Mouse (Mus musculus): ENCODE data around the gene Fgb. TPM values are rescaled to one million over a fixed set of nuclear protein-coding genes. Genes with fewer than 3 reads are reported as not detected.

Gene Fgb
- polyA plus RNA-seq, 1 experiment = not detected

DNA sequence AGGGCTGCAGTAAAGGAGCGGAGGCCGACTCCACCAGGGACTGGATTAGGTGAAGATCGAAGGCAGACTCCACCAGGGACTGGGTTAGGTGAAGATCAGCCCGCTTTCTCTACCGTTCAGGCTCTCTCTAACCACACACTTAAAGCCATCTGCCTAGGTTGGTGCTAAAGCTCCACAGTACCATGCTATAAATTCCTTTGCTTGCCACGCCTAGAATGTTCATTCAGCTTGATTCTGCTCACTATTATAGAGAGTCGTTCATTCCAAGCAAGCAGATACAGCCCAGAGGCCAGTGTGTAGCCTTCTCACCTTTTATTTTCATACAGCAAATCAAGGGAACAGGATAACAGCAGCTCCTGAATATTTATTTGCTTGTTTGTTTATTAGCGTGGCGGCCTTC is 49.7 kb downstream of the Fgb start:
- Histone ChIP-seq H3K27me3 (ENCODE audit: control insufficient read depth, insufficient read depth, insufficient read length) (peaks cover 11% of the 10 kb centered on the region), H3ac (ENCODE audit: control insufficient read depth, insufficient read length) (no peak overlapping the region), H3K79me2 (ENCODE audit: control insufficient read depth, insufficient read depth) (no peaks in the 10 kb centered on the region), H3K4me2 (ENCODE audit: low read depth) (no peak overlapping the region), H3K36me3 (ENCODE audit: control insufficient read depth, insufficient read depth) (no peaks in the 10 kb centered on the region), H3K4me3 (no peak overlapping the region)
- no peak for TF ChIP-seq CEBPB (IDR thresholded peaks at IDR 0.05; ENCODE audit: insufficient read depth, poor library complexity, severe bottlenecking)
- TF ChIP-seq MYOD1 (IDR thresholded peaks at IDR 0.05; ENCODE audit: control insufficient read depth in 1 of 3, insufficient read length in 2 of 3, low read depth in 2 of 3) = no peak
- TF ChIP-seq E2F4 (IDR thresholded peaks at IDR 0.05; ENCODE audit: insufficient read depth) = no peak
- no peak for TF ChIP-seq REST (IDR thresholded peaks at IDR 0.05; ENCODE audit: insufficient read depth, insufficient read length)
- TF ChIP-seq POLR2A (IDR thresholded peaks at IDR 0.05; ENCODE audit: insufficient read length, low read depth) = no peak
- TF ChIP-seq USF1 (IDR thresholded peaks at IDR 0.05; ENCODE audit: low read depth) = no peak
- TF ChIP-seq MAX (IDR thresholded peaks at IDR 0.05; ENCODE audit: low read depth) = no peak
- no peak for TF ChIP-seq TCF12 (IDR thresholded peaks at IDR 0.05; ENCODE audit: insufficient read depth, poor library complexity, severe bottlenecking)
- TF ChIP-seq TCF3 (IDR thresholded peaks at IDR 0.05; ENCODE audit: insufficient read length, low read depth) = no peak

DNA sequence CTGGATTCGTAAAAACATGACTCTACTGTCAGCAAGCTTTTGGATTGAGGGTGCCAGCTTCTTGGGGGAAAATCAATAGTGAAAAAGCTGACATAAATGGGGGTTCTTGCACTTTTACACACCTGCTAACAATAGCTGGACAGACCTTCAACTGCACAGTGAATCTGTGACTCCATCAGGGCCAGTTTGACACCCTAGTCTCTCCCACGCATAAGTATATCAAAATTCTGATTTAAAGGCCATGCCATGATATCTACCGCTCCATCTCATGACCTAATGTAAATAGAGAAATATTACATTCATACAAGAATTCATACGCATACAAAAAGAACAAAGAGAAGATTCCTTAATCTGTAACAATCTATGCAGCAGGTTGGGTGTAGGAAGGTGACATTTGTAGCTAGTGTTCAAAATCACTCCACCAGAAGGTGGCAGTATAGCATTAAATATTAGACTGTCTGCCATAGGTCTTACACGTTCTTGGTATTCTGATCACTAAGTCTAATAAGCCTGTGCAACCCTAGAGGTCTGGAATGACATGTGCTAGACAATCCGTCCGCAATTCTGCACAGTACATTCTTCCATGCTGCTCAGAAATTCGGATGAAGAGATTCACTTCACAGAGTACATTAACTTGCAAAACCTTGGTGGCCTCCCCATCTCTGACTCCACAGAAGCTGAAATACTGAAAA is 50.7 kb downstream of the Fgb start:
- no peaks in the 10 kb centered on the region for H3K36me3 ChIP-seq (ENCODE audit: control insufficient read depth, insufficient read depth)
- peaks cover 15% of the 10 kb centered on the region for H3K27me3 ChIP-seq (ENCODE audit: control insufficient read depth, insufficient read depth, insufficient read length)
- no peak overlapping the region for H3K4me2 ChIP-seq (ENCODE audit: low read depth)
- no peaks in the 10 kb centered on the region for H3K79me2 ChIP-seq (ENCODE audit: control insufficient read depth, insufficient read depth)
- H3K4me3 ChIP-seq = no peak overlapping the region
- no peak overlapping the region for H3ac ChIP-seq (ENCODE audit: control insufficient read depth, insufficient read length)
- TF ChIP-seq SRF (IDR thresholded peaks at IDR 0.05; ENCODE audit: control insufficient read depth, insufficient read length, low read depth) = no peak
- TF ChIP-seq MAX (IDR thresholded peaks at IDR 0.05; ENCODE audit: low read depth) = no peak
- TF ChIP-seq MYOG (IDR thresholded peaks at IDR 0.05; ENCODE audit: control insufficient read depth in 1 of 3, insufficient read depth in 1 of 3, insufficient read length in 2 of 3, low read depth in 2 of 3) = no peak
- no peak for TF ChIP-seq TCF12 (IDR thresholded peaks at IDR 0.05; ENCODE audit: insufficient read depth, poor library complexity, severe bottlenecking)
- TF ChIP-seq POLR2A (IDR thresholded peaks at IDR 0.05; ENCODE audit: insufficient read length, low read depth) = no peak
- TF ChIP-seq REST (IDR thresholded peaks at IDR 0.05; ENCODE audit: insufficient read depth, insufficient read length) = no peak
- TF ChIP-seq E2F4 (IDR thresholded peaks at IDR 0.05; ENCODE audit: insufficient read depth) = no peak

DNA sequence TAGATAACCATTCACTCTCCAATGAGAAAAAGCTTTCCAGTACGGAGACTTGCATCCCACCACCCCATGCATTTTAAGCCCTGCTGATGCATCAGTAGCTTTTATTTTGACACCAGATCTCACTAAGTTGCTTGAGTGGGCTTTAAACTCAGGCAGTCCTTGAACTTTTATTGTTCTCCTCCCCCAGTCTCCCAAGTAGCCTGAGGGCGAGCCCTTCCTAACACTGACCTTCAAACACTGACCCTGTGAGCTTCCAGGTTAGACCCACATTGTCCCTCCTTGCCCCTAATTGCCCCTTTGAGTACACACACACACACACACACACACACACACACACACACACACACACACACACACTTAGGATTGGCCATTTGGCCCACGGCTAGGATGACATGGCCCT is 53.0 kb downstream of the Fgb start:
- Histone ChIP-seq H3K4me3 (no peak overlapping the region), H3K4me2 (ENCODE audit: low read depth) (no peak overlapping the region), H3ac (ENCODE audit: control insufficient read depth, insufficient read length) (no peak overlapping the region), H3K27me3 (ENCODE audit: control insufficient read depth, insufficient read depth, insufficient read length) (peaks cover 17% of the 10 kb centered on the region), H3K36me3 (ENCODE audit: control insufficient read depth, insufficient read depth) (no peaks in the 10 kb centered on the region), H3K79me2 (ENCODE audit: control insufficient read depth, insufficient read depth) (no peaks in the 10 kb centered on the region)
- no peak for TF ChIP-seq MAX (IDR thresholded peaks at IDR 0.05; ENCODE audit: low read depth)
- no peak for TF ChIP-seq REST (IDR thresholded peaks at IDR 0.05; ENCODE audit: insufficient read depth, insufficient read length)
- TF ChIP-seq TCF3 (IDR thresholded peaks at IDR 0.05; ENCODE audit: insufficient read length, low read depth) = no peak
- no peak for TF ChIP-seq CEBPB (IDR thresholded peaks at IDR 0.05; ENCODE audit: insufficient read depth, poor library complexity, severe bottlenecking)
- no peak for TF ChIP-seq SRF (IDR thresholded peaks at IDR 0.05; ENCODE audit: control insufficient read depth, insufficient read length, low read depth)
- TF ChIP-seq MYOG (IDR thresholded peaks at IDR 0.05; ENCODE audit: control insufficient read depth in 1 of 3, insufficient read depth in 1 of 3, insufficient read length in 2 of 3, low read depth in 2 of 3) = no peak

DNA sequence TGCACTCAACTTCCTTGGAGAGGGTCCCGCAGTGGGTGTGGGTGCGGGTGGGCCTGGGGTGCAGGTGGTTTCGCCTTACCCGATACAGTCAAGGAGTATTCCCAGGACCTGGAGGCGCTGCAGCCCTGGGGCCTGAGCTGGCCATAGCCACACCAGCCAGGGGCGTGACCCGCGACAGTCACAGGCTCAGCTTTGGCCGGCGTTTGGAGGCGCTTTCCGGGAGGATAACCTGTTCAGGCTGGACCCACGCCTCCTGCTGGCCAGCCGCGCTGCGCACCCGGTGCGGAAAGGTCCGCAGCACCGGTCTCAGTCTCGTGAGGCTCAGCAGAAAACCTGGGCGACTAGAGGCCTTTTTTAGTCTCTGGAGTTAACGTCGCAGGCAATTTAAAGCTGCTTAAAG is 54.3 kb downstream of the Fgb start:
- H3K36me3 ChIP-seq (ENCODE audit: control insufficient read depth, insufficient read depth) = no peaks in the 10 kb centered on the region
- H3K4me3 ChIP-seq = no peak overlapping the region
- H3K4me2 ChIP-seq (ENCODE audit: low read depth) = no peak overlapping the region
- TF ChIP-seq POLR2AphosphoS2 (IDR thresholded peaks at IDR 0.05; ENCODE audit: insufficient read length, low read depth) (no peak), USF1 (IDR thresholded peaks at IDR 0.05; ENCODE audit: low read depth) (no peak), TCF3 (IDR thresholded peaks at IDR 0.05; ENCODE audit: insufficient read length, low read depth) (no peak), REST (IDR thresholded peaks at IDR 0.05; ENCODE audit: insufficient read depth, insufficient read length) (no peak), MYOD1 (IDR thresholded peaks at IDR 0.05; ENCODE audit: control insufficient read depth in 1 of 3, insufficient read length in 2 of 3, low read depth in 2 of 3) (no peak), TCF12 (IDR thresholded peaks at IDR 0.05; ENCODE audit: insufficient read depth, poor library complexity, severe bottlenecking) (no peak), SRF (IDR thresholded peaks at IDR 0.05; ENCODE audit: control insufficient read depth, insufficient read length, low read depth) (no peak), POLR2A (IDR thresholded peaks at IDR 0.05; ENCODE audit: insufficient read length, low read depth) (no peak), E2F4 (IDR thresholded peaks at IDR 0.05; ENCODE audit: insufficient read depth) (no peak), MYOG (IDR thresholded peaks at IDR 0.05; ENCODE audit: control insufficient read depth in 1 of 3, insufficient read depth in 1 of 3, insufficient read length in 2 of 3, low read depth in 2 of 3) (no peak), CEBPB (IDR thresholded peaks at IDR 0.05; ENCODE audit: insufficient read depth, poor library complexity, severe bottlenecking) (no peak), MAX (IDR thresholded peaks at IDR 0.05; ENCODE audit: low read depth) (no peak)
- peaks cover 17% of the 10 kb centered on the region for H3K27me3 ChIP-seq (ENCODE audit: control insufficient read depth, insufficient read depth, insufficient read length)
- no peak overlapping the region for H3ac ChIP-seq (ENCODE audit: control insufficient read depth, insufficient read length)
- no peaks in the 10 kb centered on the region for H3K79me2 ChIP-seq (ENCODE audit: control insufficient read depth, insufficient read depth)

DNA sequence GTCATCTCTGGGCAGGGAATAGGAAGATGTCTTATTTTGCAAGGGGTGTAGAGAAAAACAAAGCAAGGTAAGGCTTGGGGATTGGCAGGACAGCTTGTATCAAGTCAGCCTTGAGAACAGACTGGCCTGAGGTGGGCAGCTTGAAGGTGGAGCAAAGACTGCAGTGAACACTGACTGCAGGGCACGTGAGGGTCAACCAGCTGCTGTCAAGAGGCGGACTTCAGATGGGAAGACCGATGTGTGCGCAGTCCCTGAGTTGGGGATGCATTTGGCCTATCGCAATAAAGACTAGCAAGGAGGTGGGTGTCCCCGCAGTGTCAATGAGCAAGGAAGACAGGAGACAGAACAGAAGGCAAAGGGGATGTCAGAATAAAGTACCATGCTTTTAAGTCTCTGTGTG is 56.7 kb downstream of the Fgb start:
- Histone ChIP-seq H3K27me3 (ENCODE audit: control insufficient read depth, insufficient read depth, insufficient read length) (peaks cover 17% of the 10 kb centered on the region), H3ac (ENCODE audit: control insufficient read depth, insufficient read length) (no peak overlapping the region), H3K4me2 (ENCODE audit: low read depth) (no peak overlapping the region)

More for the DNA sequence above, 56.7 kb downstream of the Fgb start:
- Histone ChIP-seq H3K79me2 (ENCODE audit: control insufficient read depth, insufficient read depth) (no peaks in the 10 kb centered on the region), H3K4me3 (no peak overlapping the region), H3K36me3 (ENCODE audit: control insufficient read depth, insufficient read depth) (no peaks in the 10 kb centered on the region)
- TF ChIP-seq MAX (IDR thresholded peaks at IDR 0.05; ENCODE audit: low read depth) (no peak), USF1 (IDR thresholded peaks at IDR 0.05; ENCODE audit: low read depth) (no peak), TCF3 (IDR thresholded peaks at IDR 0.05; ENCODE audit: insufficient read length, low read depth) (no peak), MYOG (IDR thresholded peaks at IDR 0.05; ENCODE audit: control insufficient read depth in 1 of 3, insufficient read depth in 1 of 3, insufficient read length in 2 of 3, low read depth in 2 of 3) (no peak), POLR2A (IDR thresholded peaks at IDR 0.05; ENCODE audit: insufficient read length, low read depth) (no peak), REST (IDR thresholded peaks at IDR 0.05; ENCODE audit: insufficient read depth, insufficient read length) (no peak), MYOD1 (IDR thresholded peaks at IDR 0.05; ENCODE audit: control insufficient read depth in 1 of 3, insufficient read length in 2 of 3, low read depth in 2 of 3) (no peak), CEBPB (IDR thresholded peaks at IDR 0.05; ENCODE audit: insufficient read depth, poor library complexity, severe bottlenecking) (no peak), SRF (IDR thresholded peaks at IDR 0.05; ENCODE audit: control insufficient read depth, insufficient read length, low read depth) (no peak), TCF12 (IDR thresholded peaks at IDR 0.05; ENCODE audit: insufficient read depth, poor library complexity, severe bottlenecking) (no peak), E2F4 (IDR thresholded peaks at IDR 0.05; ENCODE audit: insufficient read depth) (no peak), POLR2AphosphoS2 (IDR thresholded peaks at IDR 0.05; ENCODE audit: insufficient read length, low read depth) (no peak)
